Mouse (Mus musculus): ENCODE measurements around the gene Serf2.

Serf2 gene

DNA sequence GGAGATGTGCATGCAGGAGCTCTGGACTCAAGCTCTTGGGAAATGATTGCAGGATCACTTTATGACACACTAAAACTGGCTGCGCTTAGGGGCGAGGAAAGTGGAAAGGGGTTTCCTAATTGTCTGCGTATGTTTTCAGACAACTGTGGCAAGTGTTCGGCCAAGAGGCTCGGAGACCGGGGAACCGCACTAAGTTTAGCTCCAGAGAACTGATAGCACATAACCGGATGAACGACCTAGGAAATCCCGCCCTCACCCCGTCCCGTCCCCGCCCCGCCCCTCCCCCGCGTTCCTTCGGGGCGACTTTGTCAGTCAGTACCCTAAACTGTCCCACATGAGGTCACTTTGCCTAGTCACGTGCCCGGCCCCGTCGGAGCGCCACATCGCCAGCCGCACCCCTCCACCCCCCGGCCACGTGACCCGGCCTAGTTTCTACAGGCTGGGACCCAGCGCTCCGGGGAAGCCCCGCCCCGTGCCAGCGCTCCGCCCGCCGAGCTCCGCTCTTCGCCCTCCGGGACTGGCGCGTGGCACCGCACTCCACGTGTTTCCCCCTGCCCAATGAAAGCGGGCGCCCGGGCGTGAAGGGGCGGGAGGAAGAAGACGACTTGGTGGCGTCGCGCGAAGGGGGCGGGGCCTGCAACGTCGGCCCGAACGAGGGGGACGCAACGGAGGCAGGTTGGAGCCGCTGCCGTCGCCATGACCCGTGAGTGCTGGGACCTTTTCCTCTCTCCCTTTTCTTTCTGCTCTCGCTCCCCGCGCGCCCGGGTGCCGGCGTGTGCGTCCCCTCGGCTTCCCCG lies at the start of gene Serf2:
TSS of gene Serf2 (plus strand) at position 457 of the 797 bp plus-strand sequence.
- peak; percentile 87; the same call in 1 of the 2 replicates for TF ChIP-seq GATA4 (IDR thresholded peaks at IDR 0.05; ENCODE audit: insufficient replicate concordance, low read length)

DNA sequence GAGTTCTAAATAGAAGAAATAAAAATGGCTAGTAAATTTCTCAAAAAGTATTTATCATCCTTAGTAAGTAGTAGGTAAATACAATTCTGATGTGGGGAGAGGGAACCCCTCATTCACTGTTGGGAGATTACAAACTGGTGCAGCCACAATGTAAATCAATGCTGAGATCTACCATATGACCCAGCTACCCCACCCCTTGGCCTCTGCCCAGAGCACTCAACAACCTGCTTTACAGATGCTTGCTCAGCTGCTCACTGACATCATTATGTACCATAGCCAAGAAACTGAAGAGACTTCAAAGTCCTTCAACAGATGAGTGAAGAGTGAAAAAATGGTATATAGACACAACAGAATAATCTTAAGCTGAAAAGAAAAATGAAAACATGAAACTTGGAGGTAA lies 45.7 kb upstream of the Serf2 start:
- no peak for TF ChIP-seq GATA4 (IDR thresholded peaks at IDR 0.05; ENCODE audit: insufficient replicate concordance, low read length)

DNA sequence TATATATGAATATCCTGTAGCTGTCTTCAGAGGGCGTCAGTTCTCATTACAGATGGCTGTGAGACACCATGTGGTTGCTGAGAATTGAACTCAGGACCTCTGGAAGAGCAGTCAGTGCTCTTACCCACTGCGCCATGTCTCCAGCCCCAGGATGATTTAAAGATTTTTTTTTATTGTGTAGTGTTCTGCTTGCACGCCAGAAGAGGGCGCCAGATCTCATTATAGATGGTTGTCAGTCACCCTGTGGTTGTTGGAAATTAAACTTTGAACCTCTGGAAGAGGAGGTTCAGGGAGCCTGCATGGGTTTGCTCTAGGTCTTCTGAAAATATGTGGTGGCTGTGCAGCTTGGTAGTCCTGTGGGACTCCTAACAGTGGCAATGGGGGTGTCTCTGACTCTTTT lies 40.8 kb upstream of the Serf2 start:
- no peak for TF ChIP-seq GATA4 (IDR thresholded peaks at IDR 0.05; ENCODE audit: insufficient replicate concordance, low read length)

DNA sequence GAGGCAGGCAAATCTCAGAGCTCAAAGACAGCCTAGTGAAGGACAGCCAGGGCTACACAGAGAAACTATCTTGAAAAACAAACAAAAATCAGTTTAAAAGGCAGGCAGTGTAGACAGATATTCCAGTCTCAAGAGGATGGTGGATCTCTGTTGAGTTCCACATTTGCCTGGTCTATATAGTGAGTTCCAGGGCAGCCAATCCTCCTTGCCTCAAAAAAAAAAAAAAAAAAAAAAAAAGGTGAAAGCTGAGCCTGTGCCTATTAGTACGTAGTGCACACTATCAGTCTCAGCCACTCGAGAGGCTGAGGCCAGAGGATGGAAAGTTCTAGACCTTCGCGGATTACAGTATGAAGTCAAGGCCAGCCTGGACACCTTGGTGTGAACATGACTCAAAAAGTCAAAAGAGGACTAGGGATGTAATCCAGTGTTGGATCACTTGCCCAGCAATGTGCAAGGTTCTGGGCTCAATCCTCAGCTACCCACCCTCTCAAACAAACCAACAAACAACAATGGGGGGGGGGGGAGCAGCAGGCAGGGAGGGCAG lies 36.1 kb upstream of the Serf2 start:
- TF ChIP-seq GATA4 (IDR thresholded peaks at IDR 0.05; ENCODE audit: insufficient replicate concordance, low read length): no peak

DNA sequence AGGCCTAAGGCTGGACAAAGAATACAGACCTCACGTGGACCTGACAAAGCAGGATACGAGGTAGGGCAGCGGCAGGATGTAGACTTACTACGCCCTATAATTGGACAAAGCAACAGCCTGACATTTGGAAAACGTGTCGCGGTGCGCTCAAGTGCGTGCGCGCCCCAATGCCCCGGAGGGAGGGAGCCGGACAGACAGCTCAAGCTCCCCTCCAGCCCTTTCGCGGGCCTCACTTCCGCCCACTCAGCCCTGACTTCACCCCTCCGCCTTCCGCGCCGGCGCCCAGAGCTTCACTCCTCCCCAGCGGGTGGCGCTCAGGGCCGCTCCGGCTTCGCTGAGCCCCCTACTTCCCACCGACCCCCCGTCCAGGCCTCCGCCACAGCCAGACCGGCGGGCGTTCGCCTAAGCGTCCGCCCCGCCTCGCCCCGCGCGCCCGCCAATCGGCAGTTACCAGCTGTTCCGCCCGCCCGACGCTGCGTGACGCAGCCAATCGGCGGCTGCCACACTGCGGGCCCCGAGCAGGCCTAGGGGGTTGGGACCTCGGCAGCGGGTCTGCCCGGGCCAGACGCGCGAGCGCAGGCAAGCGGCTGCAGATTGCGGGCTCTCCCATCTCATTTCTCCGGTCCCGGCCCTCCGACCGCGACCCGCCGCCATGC lies 35.5 kb upstream of the Serf2 start, which contains the start of the genes Pdia3 and Catsper2:
TSS of gene Pdia3 (plus strand) at position 389 of the 656 bp plus-strand sequence.
TSS of gene Catsper2 (minus strand) at position 406 of the 656 bp plus-strand sequence.
- no peak for TF ChIP-seq GATA4 (IDR thresholded peaks at IDR 0.05; ENCODE audit: insufficient replicate concordance, low read length)

DNA sequence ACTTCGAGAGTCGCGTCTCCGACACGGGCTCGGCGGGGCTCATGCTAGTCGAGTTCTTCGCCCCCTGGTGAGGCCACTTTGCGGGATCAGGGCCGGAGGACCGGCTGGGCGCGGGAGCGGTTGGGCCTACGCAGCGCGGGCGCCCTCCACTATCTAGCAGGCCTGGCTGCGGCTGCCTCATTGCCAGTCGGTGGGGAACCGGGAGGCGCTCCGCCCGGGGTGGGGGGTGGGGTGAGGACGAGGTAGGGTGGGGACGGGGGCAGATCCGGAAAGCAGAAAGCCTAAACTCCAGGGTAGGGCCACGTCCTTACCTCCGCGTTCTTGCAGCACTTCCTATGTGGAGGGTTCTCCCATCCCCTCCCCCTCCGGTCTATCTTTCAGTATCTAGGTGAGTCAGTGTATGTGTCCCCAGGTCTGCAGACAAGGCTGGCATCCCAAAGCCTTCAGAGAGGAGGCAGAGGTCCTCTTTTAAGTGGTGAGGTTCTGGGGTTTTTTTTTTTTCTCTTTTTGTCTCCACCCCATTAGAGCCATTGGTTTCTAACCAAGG lies 34.8 kb upstream of the Serf2 start:
- no peak for TF ChIP-seq GATA4 (IDR thresholded peaks at IDR 0.05; ENCODE audit: insufficient replicate concordance, low read length)

DNA sequence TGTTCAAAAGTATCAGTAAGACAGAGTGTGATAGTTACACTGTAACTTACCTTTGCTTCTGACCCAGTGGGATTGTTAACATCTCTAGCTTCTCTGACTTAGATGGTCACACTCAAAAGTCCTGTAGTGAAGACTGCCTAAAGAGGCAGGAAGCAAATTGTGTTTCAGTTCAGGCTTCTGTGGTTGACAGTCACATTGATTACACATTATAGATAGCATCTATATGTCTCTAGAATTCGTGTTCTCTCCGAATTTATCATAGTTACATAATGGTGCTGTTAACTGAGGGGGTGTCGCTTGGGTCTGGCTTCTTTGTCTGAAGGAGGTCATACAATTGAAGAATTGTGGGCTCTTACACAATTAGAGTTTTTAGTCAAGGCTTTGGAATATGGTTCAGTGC lies 33.9 kb upstream of the Serf2 start:
- TF ChIP-seq GATA4 (IDR thresholded peaks at IDR 0.05; ENCODE audit: insufficient replicate concordance, low read length): no peak

DNA sequence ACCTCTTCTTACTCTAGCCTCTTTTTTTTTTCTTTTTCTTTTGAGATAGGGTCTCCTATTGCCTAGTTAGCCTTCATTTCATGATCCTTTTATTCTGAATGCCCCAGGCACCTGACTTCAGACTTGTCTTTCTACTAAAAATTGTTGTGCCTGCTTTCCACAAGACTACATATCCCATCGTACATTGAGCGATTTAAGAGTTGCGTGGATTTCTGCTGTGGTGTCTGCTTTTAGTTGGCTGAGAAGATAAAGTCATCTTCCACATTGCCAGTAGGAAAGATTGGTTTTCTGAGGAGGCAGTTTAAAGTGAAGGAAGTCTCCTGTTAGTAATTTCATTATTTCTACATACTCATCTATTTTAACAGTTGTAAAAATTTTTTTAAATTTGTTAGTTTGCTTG lies 33.4 kb upstream of the Serf2 start:
- no peak for TF ChIP-seq GATA4 (IDR thresholded peaks at IDR 0.05; ENCODE audit: insufficient replicate concordance, low read length)

DNA sequence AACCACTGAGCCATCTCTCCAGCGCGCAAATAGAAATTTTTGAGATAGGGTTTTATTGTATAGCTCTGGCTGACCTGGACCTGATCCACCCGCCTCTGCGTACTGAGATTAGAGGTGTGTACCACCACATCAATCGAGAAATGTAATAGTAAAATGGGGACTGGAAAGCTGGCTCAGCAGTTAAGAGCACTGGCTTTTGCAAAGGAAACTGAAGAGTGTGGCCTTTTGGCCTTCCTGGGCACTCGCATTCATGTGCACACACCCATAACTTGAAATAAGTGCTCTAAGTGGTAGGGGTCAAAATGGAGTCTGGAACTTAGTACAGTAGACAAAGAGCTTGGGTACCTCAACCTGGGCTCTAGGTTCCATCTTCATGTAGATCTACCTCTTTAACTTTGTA lies 32.6 kb upstream of the Serf2 start:
- TF ChIP-seq GATA4 (IDR thresholded peaks at IDR 0.05; ENCODE audit: insufficient replicate concordance, low read length): no peak

DNA sequence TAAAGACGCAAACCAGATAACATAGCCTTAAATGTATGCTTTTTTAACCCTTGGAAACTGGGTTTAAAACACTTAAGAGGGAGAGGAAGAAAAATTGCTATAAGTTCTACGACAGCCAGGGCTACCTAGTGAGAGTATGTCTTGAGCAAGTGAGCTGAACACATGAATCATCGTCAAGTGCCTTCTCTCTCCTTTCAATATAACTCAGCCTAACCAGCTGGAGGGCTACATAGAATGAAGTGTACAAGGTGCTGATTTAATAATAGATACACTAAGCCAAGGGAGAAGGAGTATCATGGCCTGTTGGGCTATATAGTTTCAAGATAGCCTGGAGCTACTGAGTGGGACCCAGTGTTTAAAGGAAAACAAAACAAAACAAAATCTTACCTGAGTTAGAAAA lies 30.5 kb upstream of the Serf2 start:
- TF ChIP-seq GATA4 (IDR thresholded peaks at IDR 0.05; ENCODE audit: insufficient replicate concordance, low read length): no peak

DNA sequence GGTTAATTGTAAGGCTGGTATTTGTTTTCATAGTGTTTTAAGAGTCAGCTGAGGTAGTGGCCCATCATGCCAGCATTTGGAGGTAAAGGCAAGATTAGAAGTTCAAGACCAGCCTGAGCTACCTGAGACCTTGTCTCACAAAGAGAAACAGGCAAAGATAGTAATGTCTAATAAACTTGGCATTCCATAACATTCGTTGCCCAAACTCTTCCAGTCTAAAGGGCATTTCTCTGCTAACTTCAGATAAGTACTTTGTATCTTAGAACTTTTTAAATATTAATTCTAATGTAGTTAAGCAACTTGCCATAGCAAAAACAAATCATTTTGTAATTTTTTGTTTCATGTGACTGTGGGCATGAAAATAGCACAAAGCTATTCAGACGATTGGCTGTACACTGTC lies 25.8 kb upstream of the Serf2 start:
- TF ChIP-seq GATA4 (IDR thresholded peaks at IDR 0.05; ENCODE audit: insufficient replicate concordance, low read length): no peak

DNA sequence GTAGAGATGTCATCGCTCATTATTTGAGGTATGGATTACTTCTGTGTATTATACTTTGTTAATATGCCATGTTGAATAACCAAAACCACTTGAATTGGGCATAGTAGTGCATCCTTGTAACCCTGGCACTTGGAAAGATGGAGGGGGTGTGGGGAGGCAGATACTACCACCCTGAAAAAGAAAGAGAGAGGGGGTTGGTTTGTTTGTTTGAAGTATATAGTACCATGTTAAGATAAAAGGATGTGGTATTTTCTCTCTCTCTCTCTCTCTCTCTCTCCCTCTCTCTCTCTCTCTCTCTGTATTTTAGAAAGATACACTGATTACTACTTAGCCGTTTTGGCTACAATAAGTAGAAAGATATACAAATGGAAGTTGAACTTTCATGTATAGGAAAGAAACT lies 23.1 kb upstream of the Serf2 start:
- no peak for TF ChIP-seq GATA4 (IDR thresholded peaks at IDR 0.05; ENCODE audit: insufficient replicate concordance, low read length)

DNA sequence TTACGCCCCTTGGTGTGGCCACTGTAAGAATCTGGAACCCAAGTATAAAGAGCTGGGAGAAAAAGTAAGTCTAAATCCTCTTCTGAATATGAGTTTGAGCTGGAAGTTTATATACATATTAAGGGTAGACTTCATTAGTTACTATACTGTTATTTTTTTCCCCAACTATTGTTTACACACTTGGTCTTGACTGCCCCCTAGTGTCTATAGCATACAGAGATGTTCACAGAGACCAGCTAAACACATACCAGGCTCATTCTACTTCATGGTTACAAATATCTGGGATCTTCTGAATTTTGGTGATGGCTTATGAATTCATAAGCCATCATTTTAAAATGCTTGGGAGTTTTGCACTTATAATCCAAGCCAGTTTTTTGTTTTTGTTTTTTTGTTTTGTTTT lies 14.1 kb upstream of the Serf2 start:
- no peak for TF ChIP-seq GATA4 (IDR thresholded peaks at IDR 0.05; ENCODE audit: insufficient replicate concordance, low read length)

DNA sequence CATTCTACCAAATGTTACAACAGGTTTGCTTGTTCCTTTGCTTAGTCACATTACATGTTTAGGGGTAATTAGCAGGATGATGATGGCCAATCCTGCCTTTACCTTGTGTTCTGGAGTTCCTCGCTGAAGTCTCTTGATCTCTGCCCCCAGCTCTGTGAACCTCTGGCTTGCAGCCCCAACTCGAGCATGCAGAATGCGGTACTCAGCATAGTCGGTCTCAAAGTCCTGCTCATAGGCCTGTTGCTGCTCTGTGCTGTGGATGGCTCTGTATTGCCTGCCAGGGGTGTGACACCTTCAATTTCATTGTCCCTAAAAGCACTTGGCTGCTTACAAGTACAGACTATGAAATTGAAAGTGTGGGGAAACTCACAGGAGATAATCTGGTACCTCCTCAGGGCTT lies 9.2 kb upstream of the Serf2 start:
- no peak for TF ChIP-seq GATA4 (IDR thresholded peaks at IDR 0.05; ENCODE audit: insufficient replicate concordance, low read length)

DNA sequence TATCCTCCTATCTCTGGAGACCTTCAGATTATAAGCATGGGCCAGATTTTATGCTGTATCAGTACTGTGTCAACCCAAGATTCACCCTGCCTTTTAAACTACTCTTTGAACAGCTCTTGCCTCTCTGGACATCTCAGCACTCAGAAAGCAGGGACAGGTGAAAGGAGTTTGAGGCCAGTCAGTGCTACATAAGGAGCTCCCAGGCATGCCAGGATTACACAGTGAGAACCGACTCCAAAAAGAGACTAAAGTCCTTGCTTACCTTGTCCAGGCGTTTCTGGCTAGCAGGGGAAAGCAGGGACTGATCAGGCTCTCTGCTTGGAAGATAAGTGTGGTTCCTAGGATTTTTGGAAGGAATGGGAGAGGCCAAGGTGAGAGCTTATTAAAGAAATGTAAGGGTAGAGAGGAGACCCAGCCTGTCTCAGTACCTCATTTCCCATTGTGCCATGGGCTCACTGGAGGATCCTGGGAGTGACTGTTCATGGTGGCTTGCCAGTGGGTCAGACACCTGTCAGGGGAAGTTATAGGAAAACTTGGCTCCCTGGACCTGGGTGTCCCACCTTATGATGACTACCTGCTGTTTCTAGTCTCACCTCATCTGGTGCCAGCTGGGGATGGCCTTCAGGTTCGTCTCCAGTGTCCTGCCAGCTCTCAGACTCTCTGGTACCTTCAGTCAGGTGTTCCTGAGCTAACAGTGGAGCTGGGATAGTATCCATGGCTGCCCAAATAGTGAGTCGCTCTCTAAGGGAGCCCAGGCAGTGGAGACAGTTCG lies 8.0 kb upstream of the Serf2 start:
- TF ChIP-seq GATA4 (IDR thresholded peaks at IDR 0.05; ENCODE audit: insufficient replicate concordance, low read length): no peak

Measured in liver, adult (tissue).